Mouse (Mus musculus) intestine, embryonic 15.5 days (tissue): Measurements from ENCODE around the gene Tax1bp1. TPM values are rescaled to one million over a fixed set of nuclear protein-coding genes. Genes with fewer than 3 reads are reported as not detected.
A peak's percentile ranks its signal among the peaks of the same experiment; 100 is the strongest.
"Not testable (repeated sequence)": the region's sequence is repeated elsewhere in the genome, so short reads cannot be mapped to it uniquely, and the experiment has no call there.

Experiments
- ATAC-seq: fragments of 200-750 bp; cut with Nextera tagmentation; 2 replicates; pipeline ENCODE4 v1.8.0; 2017; ENCODE audit warnings: moderate TSS enrichment, moderate library complexity
- H3K27ac ChIP-seq: fragments of 300-500 bp; sonication (generic); 2 replicates; pipeline ENCODE4 v1.5.1; 2015; ENCODE audit warnings: mild to moderate bottlenecking, inconsistent platforms
- H3K27me3 ChIP-seq: fragments of 300-500 bp; sonication (generic); replicated peaks from 2 replicates; pipeline ENCODE4 v1.6.1; 2015; ENCODE audit warnings: inconsistent platforms
- H3K36me3 ChIP-seq: fragments of 300-500 bp; sonication (generic); 2 replicates; pipeline ENCODE4 v1.6.1; 2015; ENCODE audit warnings: inconsistent platforms
- H3K4me1 ChIP-seq: fragments of 300-500 bp; sonication (generic); replicated peaks from 2 replicates; pipeline ENCODE4 v1.6.1; 2015; ENCODE audit warnings: inconsistent platforms
- H3K4me2 ChIP-seq: fragments of 300-500 bp; sonication (generic); replicated peaks from 2 replicates; pipeline ENCODE4 v1.6.1; 2015; ENCODE audit warnings: mild to moderate bottlenecking, inconsistent platforms
- H3K4me3 ChIP-seq: fragments of 300-500 bp; sonication (generic); replicated peaks from 2 replicates; pipeline ENCODE4 v1.5.1; 2015; ENCODE audit warnings: inconsistent platforms
- H3K9ac ChIP-seq: fragments of 300-500 bp; sonication (generic); 2 replicates; pipeline ENCODE4 v1.6.1; 2015; ENCODE audit warnings: inconsistent platforms
- H3K9me3 ChIP-seq: fragments of 300-500 bp; sonication (generic); 2 replicates; pipeline ENCODE4 v1.6.1; 2016; ENCODE audit warnings: inconsistent platforms
- WGBS: fragments of 180-500 bp; shearing (Covaris S2); methylation state at CpG from one replicate; pipeline ENCODE4 v1.1.7; 2015; 5-methylcytosine and 5-hydroxymethylcytosine counted together
- polyA plus RNA-seq: library from polyadenylated mRNA; unstranded; fragments of >200 nt; fragmentation: Nextera tagmentation; extraction: Ambion mirVana; gene quantifications from 2 replicates; pipeline ENCODE4 v1.2.1, GENCODE M21; 2015

Gene Tax1bp1
- polyA plus RNA-seq = 162 and 172 TPM in 2 replicates

GRCm38 (mm10) chr6:52713104-52713896 is at the start of gene Tax1bp1:
TSS of gene Tax1bp1 (plus strand) at chr6:52713729.
- no peaks in the 10 kb centered on the region for H3K36me3 ChIP-seq
- 4% methylated on average over 38 of the region's 38 CpGs for WGBS
- H3K27ac ChIP-seq = peak within 1 kb of the TSS; percentile 91
- H3K4me3 ChIP-seq = peak within 1 kb of the TSS; percentile 99
- no peaks in the 10 kb centered on the region for H3K9me3 ChIP-seq
- H3K4me2 ChIP-seq = peak within 1 kb of the TSS; percentile 60
- no peaks in the 10 kb centered on the region; the same call in 1 of the 2 replicates for H3K4me1 ChIP-seq
- no peaks in the 10 kb centered on the region for H3K27me3 ChIP-seq
- ATAC-seq = peak; percentile 98
- H3K9ac ChIP-seq = peak within 1 kb of the TSS; percentile 95

DNA sequence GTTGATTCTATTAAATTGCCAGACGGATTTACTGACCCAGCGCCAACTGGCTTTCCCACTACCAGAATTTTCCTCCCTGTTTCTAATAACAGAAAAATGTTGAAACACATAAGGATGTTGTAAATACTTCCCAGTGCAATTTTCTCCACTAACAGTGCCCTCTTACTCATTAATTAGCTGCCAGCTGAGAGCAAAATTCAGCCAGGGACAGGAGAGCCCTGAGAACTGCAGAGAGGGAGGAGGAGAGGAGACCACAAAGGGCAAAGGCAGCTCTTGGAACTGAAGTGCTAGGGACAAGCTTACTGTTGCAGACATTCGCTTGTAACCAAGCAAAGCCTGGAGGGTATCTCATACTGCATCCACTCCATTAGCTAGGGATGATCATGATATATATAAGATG is 45.9 kb upstream of the Tax1bp1 start:
- no peak overlapping the region for H3K4me2 ChIP-seq
- no peaks in the 10 kb centered on the region for H3K9me3 ChIP-seq
- no peak overlapping the region for H3K27ac ChIP-seq
- no peaks in the 10 kb centered on the region for H3K27me3 ChIP-seq
- H3K4me3 ChIP-seq = no peak overlapping the region
- WGBS = 80% methylated on average over 3 of the region's 3 CpGs
- H3K4me1 ChIP-seq = 0 out of 2 replicates have a peak, but pooled peaks cover 4% of the 10 kb centered on the region
- no peak for ATAC-seq
- no peak overlapping the region for H3K9ac ChIP-seq
- no peaks in the 10 kb centered on the region for H3K36me3 ChIP-seq

DNA sequence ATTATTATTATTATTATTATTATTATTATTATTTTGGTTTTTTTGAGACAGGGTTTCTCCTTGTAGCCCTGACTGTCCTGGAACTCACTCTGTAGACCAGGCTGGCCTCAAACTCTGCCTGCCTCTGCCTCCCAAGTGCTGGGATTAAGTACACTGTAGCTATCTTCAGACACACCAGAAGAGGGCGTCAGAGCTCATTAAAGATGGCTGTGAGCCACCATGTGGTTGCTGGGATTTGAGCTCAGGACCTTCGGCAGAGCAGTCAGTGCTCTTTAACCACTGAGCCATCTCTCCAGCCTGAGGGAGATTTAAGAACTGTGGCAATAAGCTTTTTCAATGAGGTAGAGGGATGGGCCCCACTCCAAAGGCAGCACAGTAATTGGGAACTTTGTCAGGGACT is 43.7 kb upstream of the Tax1bp1 start:
- H3K9ac ChIP-seq, H3K4me2 ChIP-seq, H3K27ac ChIP-seq, H3K27me3 ChIP-seq, H3K4me3 ChIP-seq, H3K9me3 ChIP-seq, H3K4me1 ChIP-seq, ATAC-seq, H3K36me3 ChIP-seq: not testable (repeated sequence)
- 58% methylated on average over 2 of the region's 2 CpGs for WGBS

DNA sequence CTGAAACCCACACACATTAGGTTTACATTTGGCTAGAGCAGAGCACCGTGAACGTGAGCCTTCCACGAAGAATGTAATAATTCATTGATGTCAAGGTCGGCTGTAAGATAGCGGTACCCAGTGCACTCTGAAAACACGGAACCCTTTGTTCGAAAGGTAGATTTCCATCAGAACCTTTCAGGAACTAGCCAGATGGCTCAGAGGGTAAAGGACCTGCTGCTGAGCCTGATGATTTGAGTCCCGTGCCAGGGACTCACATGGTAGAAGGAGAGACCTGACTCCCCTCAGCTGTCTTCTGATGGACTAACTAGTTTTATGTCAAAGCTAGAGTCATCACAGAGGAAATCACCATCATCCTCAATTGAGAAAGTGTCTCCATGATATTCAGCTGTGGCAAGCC is 41.7 kb upstream of the Tax1bp1 start:
- no peak overlapping the region for H3K27ac ChIP-seq
- no peaks in the 10 kb centered on the region for H3K9me3 ChIP-seq
- no peak for ATAC-seq
- no peak overlapping the region for H3K4me3 ChIP-seq
- WGBS = 33% methylated on average over 8 of the region's 8 CpGs
- no peak overlapping the region for H3K9ac ChIP-seq
- no peak overlapping the region for H3K4me2 ChIP-seq
- no peaks in the 10 kb centered on the region for H3K36me3 ChIP-seq
- H3K4me1 ChIP-seq = peaks cover 14% of the 10 kb centered on the region
- H3K27me3 ChIP-seq = no peaks in the 10 kb centered on the region

DNA sequence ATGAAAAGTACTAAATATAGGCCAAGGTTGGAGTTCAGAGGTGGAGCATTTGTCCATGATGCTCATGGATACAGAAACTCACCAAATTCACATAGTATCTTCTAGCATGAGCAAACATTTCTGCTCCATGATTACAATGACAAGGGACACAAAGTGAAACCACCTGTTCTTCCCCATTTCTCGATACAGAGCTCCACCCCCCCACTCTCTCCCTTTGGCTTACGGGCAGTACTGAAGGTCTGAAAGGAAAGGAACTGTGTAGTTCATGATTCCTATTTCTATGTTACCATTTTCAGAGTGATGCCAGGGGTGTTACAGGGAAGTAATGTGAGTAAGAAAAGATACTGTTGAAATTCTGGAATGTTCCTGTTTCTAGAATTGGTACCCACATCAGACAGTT is 41.0 kb upstream of the Tax1bp1 start:
- ATAC-seq = no peak
- Histone ChIP-seq H3K27me3 (no peaks in the 10 kb centered on the region), H3K36me3 (no peaks in the 10 kb centered on the region), H3K9ac (no peak overlapping the region), H3K4me2 (no peak overlapping the region), H3K27ac (no peak overlapping the region), H3K4me3 (no peak overlapping the region), H3K4me1 (peaks cover 14% of the 10 kb centered on the region), H3K9me3 (no peaks in the 10 kb centered on the region)
- 66% methylated on average over 2 of the region's 2 CpGs for WGBS

- Histone ChIP-seq H3K4me1 (peaks cover 14% of the 10 kb centered on the region), H3K36me3 (no peaks in the 10 kb centered on the region), H3K4me2 (no peak overlapping the region), H3K9ac (no peak overlapping the region), H3K27ac (no peak overlapping the region), H3K9me3 (no peaks in the 10 kb centered on the region), H3K27me3 (no peaks in the 10 kb centered on the region), H3K4me3 (no peak overlapping the region)
- no peak for ATAC-seq
- 88% methylated on average over 7 of the region's 7 CpGs for WGBS
These were observed 39.8 kb upstream of the Tax1bp1 start for GRCm38 (mm10) chr6:52673706-52674105.

GRCm38 (mm10) chr6:52674541-52674940 is 39.0 kb upstream of the Tax1bp1 start:
- Histone ChIP-seq H3K27ac (no peak overlapping the region), H3K36me3 (no peaks in the 10 kb centered on the region), H3K4me3 (no peak overlapping the region), H3K27me3 (no peaks in the 10 kb centered on the region), H3K9ac (no peak overlapping the region), H3K4me2 (peak overlapping the region; percentile 33; the same call in 1 of the 2 replicates), H3K9me3 (no peaks in the 10 kb centered on the region), H3K4me1 (peaks cover 14% of the 10 kb centered on the region)
- no peak for ATAC-seq
- WGBS = 77% methylated on average over 12 of the region's 12 CpGs

DNA sequence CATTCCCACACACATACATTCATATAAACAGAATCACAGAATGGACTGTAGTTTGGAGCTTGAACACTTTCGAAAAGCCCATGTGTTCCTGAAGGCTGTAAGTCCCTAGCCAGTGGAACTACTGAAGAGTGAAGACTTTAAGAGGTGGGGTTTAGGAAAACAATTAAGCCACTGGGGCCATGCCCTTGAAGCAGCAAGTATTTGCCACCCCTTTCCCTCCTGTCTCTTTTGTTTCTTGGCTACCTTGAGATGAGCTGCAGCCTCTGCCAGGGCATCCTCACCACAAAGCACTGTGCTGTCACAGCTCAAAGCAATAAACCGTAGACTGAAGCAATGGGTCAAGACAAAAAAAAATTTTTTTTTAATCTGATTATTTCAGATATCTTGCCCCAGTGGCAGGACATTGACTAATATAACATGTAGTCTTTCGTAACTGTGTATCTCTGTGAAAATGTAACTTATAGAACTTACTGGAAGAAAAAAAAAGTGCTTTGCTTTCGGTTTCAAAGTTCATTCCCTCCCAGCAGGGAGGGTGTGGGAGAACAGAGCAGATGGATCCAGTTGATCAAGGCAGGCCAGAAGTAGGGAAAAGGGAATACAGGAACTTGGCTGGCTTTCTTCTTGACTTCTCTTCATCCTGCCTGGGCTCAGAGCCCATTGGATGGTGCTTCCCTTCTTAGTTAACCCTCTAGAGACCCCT is 38.2 kb upstream of the Tax1bp1 start:
- Histone ChIP-seq H3K27ac (peak overlapping the region; percentile 83), H3K9ac (no peak overlapping the region), H3K9me3 (no peaks in the 10 kb centered on the region), H3K36me3 (no peaks in the 10 kb centered on the region), H3K27me3 (no peaks in the 10 kb centered on the region), H3K4me2 (peak overlapping the region; percentile 33), H3K4me1 (peaks cover 14% of the 10 kb centered on the region), H3K4me3 (no peak overlapping the region)
- 51% methylated on average over 4 of the region's 4 CpGs for WGBS
- ATAC-seq = peak; percentile 83

DNA sequence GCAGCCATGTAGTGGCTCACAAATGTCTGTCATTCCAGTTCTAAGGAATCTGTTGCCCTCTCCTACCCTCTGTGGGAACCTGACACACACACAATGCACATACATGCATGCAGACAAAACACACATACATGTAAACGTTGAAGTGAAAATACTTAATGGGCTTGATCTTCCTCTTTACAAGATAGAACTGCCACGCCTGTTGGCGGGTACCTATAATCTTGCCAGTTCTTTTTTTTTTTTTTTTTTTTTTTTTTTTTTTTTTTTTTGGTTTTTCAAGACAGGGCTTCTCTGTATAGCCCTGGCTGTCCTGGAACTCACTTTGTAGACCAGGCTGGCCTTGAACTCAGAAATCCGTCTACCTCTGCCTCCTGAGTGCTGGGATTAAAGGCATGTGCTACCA is 36.0 kb upstream of the Tax1bp1 start:
- not testable (repeated sequence) for H3K4me2 ChIP-seq, H3K9ac ChIP-seq, H3K27ac ChIP-seq, H3K4me1 ChIP-seq, H3K9me3 ChIP-seq, H3K27me3 ChIP-seq, H3K36me3 ChIP-seq, H3K4me3 ChIP-seq, ATAC-seq
- WGBS = 78% methylated on average over 4 of the region's 4 CpGs

DNA sequence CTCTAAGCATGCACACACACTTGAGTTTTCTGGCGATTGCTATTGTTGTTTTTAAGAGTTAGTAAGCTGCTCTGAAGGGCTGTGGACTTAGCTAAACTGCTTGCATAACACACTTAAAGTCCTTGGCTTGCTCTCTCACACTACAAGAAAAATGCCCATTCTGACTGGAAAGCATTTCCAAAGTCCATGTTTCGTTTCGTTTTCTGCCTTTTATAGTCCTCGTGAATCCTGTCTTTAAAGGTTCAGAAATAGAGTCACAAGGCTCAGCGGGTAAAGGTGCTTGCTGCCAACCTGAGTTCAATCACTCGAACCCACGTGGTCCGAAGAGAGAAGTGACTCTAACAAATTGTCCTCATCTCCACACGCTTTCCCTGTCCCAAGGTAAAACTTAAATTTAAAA is 34.0 kb upstream of the Tax1bp1 start:
- no peaks in the 10 kb centered on the region for H3K36me3 ChIP-seq
- H3K9me3 ChIP-seq = no peaks in the 10 kb centered on the region
- H3K4me2 ChIP-seq = no peak overlapping the region
- ATAC-seq = no peak
- H3K4me3 ChIP-seq = no peak overlapping the region
- no peaks in the 10 kb centered on the region for H3K27me3 ChIP-seq
- no peak overlapping the region for H3K9ac ChIP-seq
- H3K4me1 ChIP-seq = peaks cover 11% of the 10 kb centered on the region
- H3K27ac ChIP-seq = no peak overlapping the region
- 68% methylated on average over 9 of the region's 9 CpGs for WGBS

DNA sequence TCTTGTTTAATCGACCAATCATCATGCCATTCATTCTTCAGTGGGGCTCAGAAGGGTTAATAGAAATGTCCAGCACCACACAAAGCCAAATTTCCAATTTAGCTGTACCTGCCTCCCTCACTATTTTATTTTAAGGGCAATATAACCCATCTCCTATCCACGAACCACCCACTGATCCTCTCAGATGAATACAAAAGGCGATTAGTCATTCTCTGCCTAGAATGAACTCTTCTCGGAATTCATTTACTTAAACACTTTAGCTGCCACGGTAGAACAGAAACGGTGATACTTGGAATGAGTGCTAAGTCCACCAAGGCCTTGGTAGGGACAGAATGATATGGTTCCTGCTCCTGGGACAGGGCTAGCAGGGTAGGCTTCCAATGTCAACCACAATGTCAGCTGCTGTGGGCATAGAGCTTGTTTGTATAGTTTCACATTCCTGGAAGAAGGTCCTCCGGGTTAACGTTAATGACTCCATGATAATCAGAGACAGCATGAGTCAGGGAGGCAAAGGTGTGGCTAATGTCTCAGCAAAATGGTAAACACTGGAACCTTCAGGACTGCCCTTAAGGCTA is 33.0 kb upstream of the Tax1bp1 start:
- H3K9ac ChIP-seq = no peak overlapping the region
- H3K27ac ChIP-seq = peak overlapping the region; percentile 66
- peak; percentile 17 for ATAC-seq
- no peaks in the 10 kb centered on the region for H3K27me3 ChIP-seq
- peaks cover 7% of the 10 kb centered on the region; the same call in 1 of the 2 replicates for H3K4me1 ChIP-seq
- WGBS = 36% methylated on average over 8 of the region's 8 CpGs
- H3K36me3 ChIP-seq = no peaks in the 10 kb centered on the region
- no peaks in the 10 kb centered on the region for H3K9me3 ChIP-seq
- H3K4me2 ChIP-seq = no peak overlapping the region
- no peak overlapping the region for H3K4me3 ChIP-seq

GRCm38 (mm10) chr6:52681847-52682485 is 31.6 kb upstream of the Tax1bp1 start:
- H3K9me3 ChIP-seq = no peaks in the 10 kb centered on the region
- no peaks in the 10 kb centered on the region for H3K27me3 ChIP-seq
- 61% methylated on average over 6 of the region's 6 CpGs for WGBS
- no peak overlapping the region for H3K4me3 ChIP-seq
- H3K4me2 ChIP-seq = no peak overlapping the region
- ATAC-seq = peak; percentile 81
- no peak overlapping the region for H3K9ac ChIP-seq
- peaks cover 4% of the 10 kb centered on the region; the same call in 1 of the 2 replicates for H3K4me1 ChIP-seq
- peak overlapping the region; percentile 85 for H3K27ac ChIP-seq
- H3K36me3 ChIP-seq = no peaks in the 10 kb centered on the region
